Mouse (Mus musculus) spleen, adult 2 months (tissue): ENCODE measurements around the gene Olfr1312.

ENCODE experiments used
- CTCF ChIP-seq: fragments of 200-500 bp; IDR thresholded peaks from 2 replicates; pipeline ENCODE4 v1.5.1; 2011; ENCODE audit warnings: mild to moderate bottlenecking, inconsistent platforms; ENCODE audit not compliant: insufficient read depth, insufficient read length, insufficient replicate concordance; ENCODE audit errors: extremely low read depth
- POLR2A ChIP-seq: fragments of 200-500 bp; IDR thresholded peaks from 2 replicates; pipeline ENCODE4 v1.6.1; 2011; ENCODE audit warnings: low read depth, low read length, inconsistent platforms

GRCm38 (mm10) chr2:112024312-112024711, 25.7 kb downstream of the Olfr1312 start, which contains the start of gene Olfr1311:
- TF ChIP-seq CTCF (no peak), POLR2A (no peak)
